ENCODE assay signal across 8 mouse cellular contexts in the genomic region with DNA sequence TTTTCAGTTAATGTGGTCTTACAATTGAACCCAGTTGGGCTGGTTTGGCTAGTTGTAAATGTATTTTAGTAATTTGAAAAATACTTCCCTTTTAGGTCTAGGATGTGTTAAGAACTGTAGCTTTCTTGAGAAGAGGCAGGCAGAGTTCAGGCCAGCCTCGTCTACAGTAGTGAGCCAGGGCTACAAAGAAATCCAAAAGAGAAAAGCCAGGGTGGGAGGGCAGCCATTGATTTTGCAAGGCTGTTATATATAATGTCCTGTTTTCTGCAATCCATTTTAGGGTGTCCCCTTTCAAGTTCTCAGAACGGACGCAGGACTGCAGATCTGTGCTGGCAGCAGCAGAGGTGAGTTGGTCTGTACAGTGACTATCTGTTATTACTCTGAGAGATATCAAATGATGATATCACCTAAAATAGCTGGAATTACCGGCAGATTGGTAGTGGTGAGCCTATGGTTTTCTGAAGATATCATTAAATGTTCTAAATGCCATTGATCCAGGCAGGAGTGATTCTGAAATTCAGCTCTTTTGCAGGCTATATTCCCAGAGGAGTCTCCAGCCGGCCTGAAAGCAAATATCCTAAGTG. TPM values are rescaled to one million over a fixed set of nuclear protein-coding genes. Genes with fewer than 3 reads are reported as not detected.
A peak's percentile ranks its signal among the peaks of the same experiment; 100 is the strongest.
DNase-seq lines count a peak whose midpoint lies in the region; ATAC-seq and TF ChIP-seq lines count a peak whose summit lies in the region.

No protein-coding gene starts in this region.

- H3K9me3 ChIP-seq in heart, embryonic 14.5 days (ENCODE audit: control insufficient read depth, low read length) = no peaks in the 10 kb centered on the region
- H3K9me3 ChIP-seq in MEL (replicated peaks; ENCODE audit: insufficient read depth, low read length) = no peaks in the 10 kb centered on the region
- H3K9me3 ChIP-seq in hindbrain, embryonic 12.5 days (replicated peaks) = no peaks in the 10 kb centered on the region
- no peaks in the 10 kb centered on the region for H3K9me3 ChIP-seq in midbrain, embryonic 11.5 days (ENCODE audit: control insufficient read depth, low read length)

- no peak for DNase-seq in heart, postnatal 4 days
- DNase-seq in MEL (ENCODE audit: low read depth, low spot score) = peak; percentile 66
- peak; percentile 82 for DNase-seq in midbrain, embryonic 11.5 days (ENCODE audit: low spot score, missing footprints)
- DNase-seq in gastrocnemius, postnatal 36 days = no peak
- DNase-seq in spleen, adult 18-20 months = no peak
- DNase-seq in kidney, postnatal 4 days = no peak

- no peak for ATAC-seq in heart, embryonic 14.5 days (ENCODE audit: insufficient number of reproducible peaks, insufficient read depth, low FRiP score, low read depth)
- ATAC-seq in hindbrain, embryonic 12.5 days (ENCODE audit: low FRiP score) = no peak
- no peak for ATAC-seq in midbrain, embryonic 11.5 days (ENCODE audit: low FRiP score)

- no peak for TF ChIP-seq RAD21 in MEL (IDR thresholded peaks at IDR 0.05; ENCODE audit: low read depth, low read length)

- peaks cover 25% of the 10 kb centered on the region for H3K79me2 ChIP-seq in MEL (ENCODE audit: control insufficient read depth, insufficient read depth, low read length, poor library complexity)

- H3K27ac ChIP-seq in heart, embryonic 14.5 days (replicated peaks in 1 of 2; ENCODE audit: control insufficient read depth in 1 of 2, insufficient read depth in 1 of 2, low read depth in 2 of 2, low read length in 2 of 2) = peak overlapping the region in 1 of 2 experiments; percentile 96; a peak in 1 of 4 replicates
- H3K27ac ChIP-seq in MEL (ENCODE audit: control insufficient read depth, low read depth, low read length) = peak overlapping the region; percentile 99
- peak overlapping the region; percentile 92; the same call in 1 of the 2 replicates for H3K27ac ChIP-seq in hindbrain, embryonic 12.5 days
- no peak overlapping the region for H3K27ac ChIP-seq in midbrain, embryonic 11.5 days (ENCODE audit: low read depth, low read length)

- intact Hi-C loops in gastrocnemius, postnatal 36 days (cut with DNase I) = no loop called here

- H3K9ac ChIP-seq in heart, embryonic 14.5 days (ENCODE audit: low read length) = peak overlapping the region; percentile 98
- peak overlapping the region; percentile 97 for H3K9ac ChIP-seq in MEL (ENCODE audit: control insufficient read depth, low read depth, low read length, poor library complexity, severe bottlenecking)
- H3K9ac ChIP-seq in hindbrain, embryonic 12.5 days = peak overlapping the region; percentile 97
- H3K9ac ChIP-seq in midbrain, embryonic 11.5 days (ENCODE audit: low read length) = peak overlapping the region; percentile 98

- 18% methylated on average over 5 of the region's 5 CpGs for WGBS in heart, embryonic 14.5 days
- 14% methylated on average over 5 of the region's 5 CpGs for WGBS in hindbrain, embryonic 12.5 days
- 23% methylated on average over 5 of the region's 5 CpGs for WGBS in midbrain, embryonic 11.5 days

- no peaks in the 10 kb centered on the region for H3K27me3 ChIP-seq in heart, embryonic 14.5 days (ENCODE audit: control insufficient read depth, insufficient read depth, low read length)
- no peaks in the 10 kb centered on the region for H3K27me3 ChIP-seq in MEL (ENCODE audit: control insufficient read depth in 1 of 2, insufficient read depth in 2 of 2, low read length in 2 of 2)
- no peaks in the 10 kb centered on the region for H3K27me3 ChIP-seq in hindbrain, embryonic 12.5 days
- H3K27me3 ChIP-seq in midbrain, embryonic 11.5 days (ENCODE audit: control insufficient read depth, insufficient read depth, low read length) = no peaks in the 10 kb centered on the region

- TF ChIP-seq POLR2A in MEL (IDR thresholded peaks at IDR 0.05; ENCODE audit: control insufficient read depth in 1 of 2, insufficient read depth in 1 of 2, low read depth in 1 of 2, low read length in 2 of 2, poor library complexity in 1 of 2) = no peak

- TF ChIP-seq EP300 in MEL (IDR thresholded peaks at IDR 0.05; ENCODE audit: low read depth in 1 of 2, low read length in 2 of 2) = no peak

- peaks cover 2 to 18% of the 10 kb centered on the region in 2 experiments; a peak in 3 of 4 replicates for H3K4me1 ChIP-seq in heart, embryonic 14.5 days (ENCODE audit: control insufficient read depth in 2 of 2, insufficient read depth in 2 of 2, low read length in 2 of 2)
- peaks cover 0 to 13% of the 10 kb centered on the region in 2 experiments; a peak in 2 of 4 replicates for H3K4me1 ChIP-seq in MEL (ENCODE audit: control insufficient read depth in 1 of 2, insufficient read depth in 2 of 2, low read length in 2 of 2)
- peaks cover 34% of the 10 kb centered on the region for H3K4me1 ChIP-seq in hindbrain, embryonic 12.5 days
- H3K4me1 ChIP-seq in midbrain, embryonic 11.5 days (ENCODE audit: control insufficient read depth, insufficient read depth, low read length) = peaks cover 22% of the 10 kb centered on the region

- peak overlapping the region; percentile 80 for H3K4me2 ChIP-seq in heart, embryonic 14.5 days (ENCODE audit: low read length)
- peak overlapping the region; percentile 90 for H3K4me2 ChIP-seq in hindbrain, embryonic 12.5 days (replicated peaks)
- peak overlapping the region; percentile 87 for H3K4me2 ChIP-seq in midbrain, embryonic 11.5 days

- no peak for TF ChIP-seq CTCF in MEL (IDR thresholded peaks at IDR 0.05 in 2 of 3, conservative IDR thresholded peaks at IDR 0.05 in 1 of 3; ENCODE audit: control insufficient read depth in 1 of 3, insufficient read depth in 1 of 3, low read depth in 2 of 3, low read length in 3 of 3, poor library complexity in 1 of 3, severe bottlenecking in 1 of 3)

- peak overlapping the region; percentile 88 to 94; a peak in 3 of 4 replicates for H3K4me3 ChIP-seq in heart, embryonic 14.5 days (ENCODE audit: control insufficient read depth in 1 of 2, insufficient read depth in 1 of 2, low read depth in 1 of 2, low read length in 2 of 2)
- peak overlapping the region; percentile 55 to 97 for H3K4me3 ChIP-seq in MEL (ENCODE audit: control insufficient read depth in 1 of 2, insufficient read depth in 1 of 2, low read depth in 2 of 2, low read length in 2 of 2)
- peak overlapping the region; percentile 86 for H3K4me3 ChIP-seq in hindbrain, embryonic 12.5 days
- H3K4me3 ChIP-seq in midbrain, embryonic 11.5 days (ENCODE audit: low read depth, low read length) = peak overlapping the region; percentile 92

- peaks cover 60% of the 10 kb centered on the region for H3K36me3 ChIP-seq in heart, embryonic 14.5 days (ENCODE audit: control insufficient read depth, insufficient read depth, low read length)
- H3K36me3 ChIP-seq in MEL (ENCODE audit: control insufficient read depth in 1 of 2, insufficient read depth in 2 of 2, low read length in 2 of 2) = peaks cover 12 to 26% of the 10 kb centered on the region in 2 experiments
- H3K36me3 ChIP-seq in hindbrain, embryonic 12.5 days = peaks cover 49% of the 10 kb centered on the region
- H3K36me3 ChIP-seq in midbrain, embryonic 11.5 days (ENCODE audit: control insufficient read depth, insufficient read depth, low read length) = peaks cover 31% of the 10 kb centered on the region

TF ChIP-seq in MEL, 35 proteins besides CTCF, POLR2A, EP300 and RAD21:
- TF ChIP-seq HCFC1 (IDR thresholded peaks at IDR 0.05; ENCODE audit: low read depth, low read length) (no peak), TBP (IDR thresholded peaks at IDR 0.05; ENCODE audit: low read depth, low read length) (peak; percentile 33)

RNA-seq across cellular contexts. Expression of a gene that starts 29.9 kb away (rescaled TPM):
- 3.7 and 4.2 TPM in 2 replicates for polyA plus RNA-seq in heart, embryonic 14.5 days (2014; fragmentation: Nextera tagmentation; extraction: Ambion mirVana)
- 1 to 10 TPM; 3.0 to 3.2 TPM for total RNA-seq in heart, postnatal 4 days (2021)
- 30.4 and 32.0 TPM in 2 replicates for total RNA-seq in MEL (2012; rRNA removed)
- 10 to 100 TPM in 1 of 2 experiments, not detected in 1; 30.0 TPM for polyA plus RNA-seq in MEL (2012; ENCODE audit: insufficient read depth in 1 of 2, insufficient read length in 2 of 2, low read depth in 1 of 2, low replicate concordance in 2 of 2, missing spikeins in 1 of 2)
- 10.8 and 14.3 TPM in 2 replicates for polyA plus RNA-seq in hindbrain, embryonic 12.5 days (2016; fragmentation: Nextera tagmentation; extraction: Ambion mirVana)
- 4.9 and 5.4 TPM in 2 replicates for polyA plus RNA-seq in midbrain, embryonic 11.5 days (2014; fragmentation: Nextera tagmentation; extraction: Ambion mirVana)
- 1 to 10 TPM in 1 of 2 experiments, under 1 TPM in 1; 0.87 to 1.1 TPM for total RNA-seq in gastrocnemius, postnatal 36 days (2021)

RNA-seq across cellular contexts. Expression of a gene that starts 44.1 kb away (rescaled TPM):
- 19.4 and 21.2 TPM in 2 replicates for polyA plus RNA-seq in heart, embryonic 14.5 days (2014; fragmentation: Nextera tagmentation; extraction: Ambion mirVana)
- total RNA-seq in heart, postnatal 4 days (2021) = 10 to 100 TPM; 15.7 to 16.5 TPM
- total RNA-seq in MEL (2012; rRNA removed) = 6.0 and 7.0 TPM in 2 replicates
- 1 to 10 TPM in 1 of 2 experiments, not detected in 1; 8.9 TPM for polyA plus RNA-seq in MEL (2012; ENCODE audit: insufficient read depth in 1 of 2, insufficient read length in 2 of 2, low read depth in 1 of 2, low replicate concordance in 2 of 2, missing spikeins in 1 of 2)
- 18.0 and 19.1 TPM in 2 replicates for polyA plus RNA-seq in hindbrain, embryonic 12.5 days (2016; fragmentation: Nextera tagmentation; extraction: Ambion mirVana)
- polyA plus RNA-seq in midbrain, embryonic 11.5 days (2014; fragmentation: Nextera tagmentation; extraction: Ambion mirVana) = 12.5 and 12.6 TPM in 2 replicates
- total RNA-seq in gastrocnemius, postnatal 36 days (2021) = 1 to 10 TPM; 3.5 to 4.3 TPM

RNA-seq across cellular contexts. Expression of a gene that starts 44.2 kb away (rescaled TPM):
- 55.9 and 56.7 TPM in 2 replicates for polyA plus RNA-seq in heart, embryonic 14.5 days (2014; fragmentation: Nextera tagmentation; extraction: Ambion mirVana)
- total RNA-seq in heart, postnatal 4 days (2021) = 10 to 100 TPM; 18.5 to 20.9 TPM
- total RNA-seq in MEL (2012; rRNA removed) = 21.8 and 24.1 TPM in 2 replicates
- polyA plus RNA-seq in MEL (2012; ENCODE audit: insufficient read depth in 1 of 2, insufficient read length in 2 of 2, low read depth in 1 of 2, low replicate concordance in 2 of 2, missing spikeins in 1 of 2) = 10 to 100 TPM in 1 of 2 experiments, not detected in 1; 51.9 TPM
- 34.5 and 38.7 TPM in 2 replicates for polyA plus RNA-seq in hindbrain, embryonic 12.5 days (2016; fragmentation: Nextera tagmentation; extraction: Ambion mirVana)
- 38.5 and 43.8 TPM in 2 replicates for polyA plus RNA-seq in midbrain, embryonic 11.5 days (2014; fragmentation: Nextera tagmentation; extraction: Ambion mirVana)
- 1 to 10 TPM; 3.9 to 4.0 TPM for total RNA-seq in gastrocnemius, postnatal 36 days (2021)

RNA-seq across cellular contexts. Expression of a gene that starts 53.2 kb away (rescaled TPM):
- polyA plus RNA-seq in heart, embryonic 14.5 days (2014; fragmentation: Nextera tagmentation; extraction: Ambion mirVana) = 2,716 and 2,876 TPM in 2 replicates
- total RNA-seq in heart, postnatal 4 days (2021) = 100 to 1,000 TPM; 828 to 847 TPM
- total RNA-seq in MEL (2012; rRNA removed) = 1,877 and 1,965 TPM in 2 replicates
- 1,000 to 10,000 TPM in 1 of 2 experiments, not detected in 1; 1,800 TPM for polyA plus RNA-seq in MEL (2012; ENCODE audit: insufficient read depth in 1 of 2, insufficient read length in 2 of 2, low read depth in 1 of 2, low replicate concordance in 2 of 2, missing spikeins in 1 of 2)
- 3,674 and 3,736 TPM in 2 replicates for polyA plus RNA-seq in hindbrain, embryonic 12.5 days (2016; fragmentation: Nextera tagmentation; extraction: Ambion mirVana)
- 3,727 and 3,899 TPM in 2 replicates for polyA plus RNA-seq in midbrain, embryonic 11.5 days (2014; fragmentation: Nextera tagmentation; extraction: Ambion mirVana)
- 100 to 1,000 TPM; 783 to 809 TPM for total RNA-seq in gastrocnemius, postnatal 36 days (2021)

Comparison
In these comparisons a context has a peak if more than half of its experiments do, and no peak if none do; other contexts are left out.
1. DNase-seq: peak in MEL (single experiment) and midbrain, embryonic 11.5 days (single experiment); none in heart, postnatal 4 days (single experiment), gastrocnemius, postnatal 36 days (0 of 2), spleen, adult 18-20 months (0 of 2) and kidney, postnatal 4 days (0 of 2).
2. Peak in every context shown above with its lines, with median percentiles within 50 percentile points of each other: H3K4me2 ChIP-seq, H3K4me3 ChIP-seq and H3K9ac ChIP-seq.